Mouse (Mus musculus): ENCODE measurements around the gene Tgoln1. TPM values are rescaled to one million over a fixed set of nuclear protein-coding genes. Genes with fewer than 3 reads are reported as not detected.

Tgoln1 gene
- polyA plus RNA-seq, 1 experiment from 2014 or later: 46.3 TPM

DNA sequence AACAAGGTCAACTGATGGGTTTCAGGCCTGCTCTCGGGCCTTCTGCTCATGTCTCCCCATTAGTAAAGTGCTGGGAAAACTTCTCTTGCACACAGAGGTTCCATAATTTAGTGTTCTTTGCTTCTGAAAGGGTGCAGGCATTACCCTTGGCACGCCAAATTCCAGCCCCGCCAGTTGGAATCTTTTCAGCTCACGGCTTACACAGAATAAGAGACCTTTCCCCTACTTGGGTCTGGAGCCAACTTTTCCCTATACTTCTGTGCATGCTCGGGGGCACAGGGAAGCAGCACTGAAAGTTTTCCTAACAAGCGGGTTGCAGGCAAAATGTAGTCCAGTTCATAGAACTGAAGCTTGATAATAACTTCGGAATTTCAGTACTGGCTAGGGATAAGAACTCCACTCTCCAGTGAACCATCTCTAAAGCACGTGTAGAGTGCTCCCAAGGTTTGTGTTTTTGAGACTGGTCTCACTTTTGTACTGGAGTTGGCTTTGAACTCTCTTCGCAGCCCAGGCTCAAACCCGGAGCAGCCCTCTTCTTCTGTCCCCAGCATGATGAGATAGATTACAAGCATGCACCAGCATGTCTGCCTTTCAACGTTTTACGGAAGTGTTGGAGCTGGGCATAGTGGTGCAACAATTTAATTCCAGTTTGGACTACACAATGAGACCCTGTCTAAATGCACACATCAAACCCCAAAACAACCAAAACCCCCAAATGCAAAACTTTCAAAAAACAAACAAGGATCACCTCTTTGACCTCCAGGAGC, 17.8 kb downstream of the Tgoln1 start:
- Histone ChIP-seq H3K4me2 (replicated peaks; ENCODE audit: low read depth, low read length) (peak overlapping the region; percentile 87), H3K27ac (ENCODE audit: low read length) (peak overlapping the region; percentile 85), H3K4me3 (ENCODE audit: low read length) (peak overlapping the region; percentile 56), H3K9ac (replicated peaks; ENCODE audit: low read length) (peak overlapping the region; percentile 77), H3K27me3 (ENCODE audit: insufficient read depth, low read length) (no peaks in the 10 kb centered on the region), H3K4me1 (ENCODE audit: insufficient read depth, low read length) (peaks cover 20% of the 10 kb centered on the region), H3K9me3 (ENCODE audit: low read length) (no peaks in the 10 kb centered on the region), H3K36me3 (ENCODE audit: insufficient read depth, low read length) (peaks cover 6% of the 10 kb centered on the region; the same call in 1 of the 2 replicates)
- WGBS: 37% methylated on average over 12 of the region's 12 CpGs
- ATAC-seq (ENCODE audit: low FRiP score, low TSS enrichment): peak; percentile 32

- under 1% methylated on average over 38 of the region's 38 CpGs for WGBS
- peak within 1 kb of the TSS; percentile 87 for H3K4me2 ChIP-seq (replicated peaks; ENCODE audit: low read depth, low read length)
- H3K9ac ChIP-seq (replicated peaks; ENCODE audit: low read length): peak within 1 kb of the TSS; percentile 77
- H3K27ac ChIP-seq (ENCODE audit: low read length): peak within 1 kb of the TSS; percentile 85
- H3K27me3 ChIP-seq (ENCODE audit: insufficient read depth, low read length): no peaks in the 10 kb centered on the region
- ATAC-seq (ENCODE audit: low FRiP score, low TSS enrichment): peak; percentile 94
- peak within 1 kb of the TSS; percentile 56 for H3K4me3 ChIP-seq (ENCODE audit: low read length)
- H3K4me1 ChIP-seq (ENCODE audit: insufficient read depth, low read length): peaks cover 20% of the 10 kb centered on the region
- H3K36me3 ChIP-seq (ENCODE audit: insufficient read depth, low read length): peaks cover under 1% of the 10 kb centered on the region; the same call in 1 of the 2 replicates
- no peaks in the 10 kb centered on the region for H3K9me3 ChIP-seq (ENCODE audit: low read length)
These were observed 18.6 kb downstream of the Tgoln1 start, which contains the start of the genes Elmod3 and Retsat for GRCm38 (mm10) chr6:72597956-72598753. TSS of gene Elmod3 (minus strand) at chr6:72598413. TSS of gene Retsat (plus strand) at chr6:72598475.

DNA sequence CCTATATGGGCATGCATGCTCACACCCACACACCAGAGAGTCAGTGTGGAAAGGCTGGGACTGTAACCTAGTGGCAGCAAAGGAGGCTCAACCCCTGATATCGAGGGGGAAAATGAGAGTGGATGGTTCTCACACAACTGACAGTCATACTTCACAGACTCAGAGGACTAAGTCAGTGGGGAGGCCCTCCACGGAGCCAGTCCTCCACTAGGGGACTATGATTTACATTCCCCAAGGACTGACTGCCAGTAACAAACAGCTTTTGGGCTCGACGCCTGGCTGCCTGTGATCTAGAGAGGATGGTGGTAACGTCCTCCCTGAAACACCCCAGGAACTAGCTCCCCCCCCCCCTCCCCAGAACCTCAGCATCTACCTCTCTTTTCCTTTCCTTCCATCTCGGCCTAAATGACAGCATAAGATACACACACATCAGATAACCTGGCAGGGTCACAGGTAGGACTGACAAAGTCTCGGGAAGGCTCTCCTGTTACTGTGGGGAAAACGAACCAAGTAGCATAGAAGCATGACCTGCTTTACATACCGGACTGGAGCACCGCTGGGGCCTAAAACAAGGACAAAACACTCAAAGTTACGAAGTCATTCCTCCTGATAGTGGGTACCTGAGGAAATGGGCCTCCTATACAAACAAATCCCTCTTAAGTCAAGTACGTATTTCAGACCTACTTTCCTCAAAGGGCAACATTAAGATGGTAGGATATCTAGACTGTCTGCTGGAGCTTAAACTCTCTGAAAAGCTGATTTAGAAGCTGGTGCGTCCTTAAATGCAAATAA, 19.5 kb downstream of the Tgoln1 start:
- Histone ChIP-seq H3K4me3 (ENCODE audit: low read length) (peak overlapping the region; percentile 56), H3K27ac (ENCODE audit: low read length) (no peak overlapping the region), H3K9ac (replicated peaks; ENCODE audit: low read length) (peak overlapping the region; percentile 70), H3K4me1 (ENCODE audit: insufficient read depth, low read length) (peaks cover 20% of the 10 kb centered on the region), H3K36me3 (ENCODE audit: insufficient read depth, low read length) (no peaks in the 10 kb centered on the region; the same call in 1 of the 2 replicates), H3K4me2 (replicated peaks; ENCODE audit: low read depth, low read length) (peak overlapping the region; percentile 87), H3K9me3 (ENCODE audit: low read length) (no peaks in the 10 kb centered on the region), H3K27me3 (ENCODE audit: insufficient read depth, low read length) (no peaks in the 10 kb centered on the region)
- ATAC-seq (ENCODE audit: low FRiP score, low TSS enrichment): no peak
- WGBS: 30% methylated on average over 13 of the region's 13 CpGs

DNA sequence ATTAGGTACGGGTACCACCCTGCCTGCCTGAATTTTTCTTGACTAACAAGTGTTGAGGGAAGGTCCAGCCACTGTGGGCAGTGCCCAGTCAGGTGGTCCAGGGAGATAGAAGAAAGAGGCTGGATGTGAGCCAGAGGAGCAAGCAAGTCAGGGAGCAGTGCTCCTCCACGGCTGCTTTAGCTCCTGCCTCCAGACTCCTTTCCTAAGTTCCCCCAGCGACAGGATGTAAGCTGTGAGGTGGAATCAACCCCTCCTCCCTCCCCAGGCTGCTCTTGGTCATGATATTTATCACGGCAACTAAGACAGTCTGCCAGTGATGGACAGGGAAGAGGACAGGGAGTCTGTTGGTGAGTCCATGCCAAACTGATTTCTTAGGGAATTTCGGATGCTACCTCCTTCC, 22.9 kb downstream of the Tgoln1 start:
- H3K4me1 ChIP-seq (ENCODE audit: insufficient read depth, low read length): peaks cover 15% of the 10 kb centered on the region
- H3K36me3 ChIP-seq (ENCODE audit: insufficient read depth, low read length): no peaks in the 10 kb centered on the region; the same call in 1 of the 2 replicates
- no peak overlapping the region for H3K4me2 ChIP-seq (replicated peaks; ENCODE audit: low read depth, low read length)
- no peak overlapping the region for H3K4me3 ChIP-seq (ENCODE audit: low read length)
- no peak overlapping the region for H3K9ac ChIP-seq (replicated peaks; ENCODE audit: low read length)
- WGBS: 55% methylated on average over 5 of the region's 5 CpGs
- no peaks in the 10 kb centered on the region for H3K27me3 ChIP-seq (ENCODE audit: insufficient read depth, low read length)
- no peak for ATAC-seq (ENCODE audit: low FRiP score, low TSS enrichment)
- H3K27ac ChIP-seq (ENCODE audit: low read length): no peak overlapping the region
- no peaks in the 10 kb centered on the region for H3K9me3 ChIP-seq (ENCODE audit: low read length)

DNA sequence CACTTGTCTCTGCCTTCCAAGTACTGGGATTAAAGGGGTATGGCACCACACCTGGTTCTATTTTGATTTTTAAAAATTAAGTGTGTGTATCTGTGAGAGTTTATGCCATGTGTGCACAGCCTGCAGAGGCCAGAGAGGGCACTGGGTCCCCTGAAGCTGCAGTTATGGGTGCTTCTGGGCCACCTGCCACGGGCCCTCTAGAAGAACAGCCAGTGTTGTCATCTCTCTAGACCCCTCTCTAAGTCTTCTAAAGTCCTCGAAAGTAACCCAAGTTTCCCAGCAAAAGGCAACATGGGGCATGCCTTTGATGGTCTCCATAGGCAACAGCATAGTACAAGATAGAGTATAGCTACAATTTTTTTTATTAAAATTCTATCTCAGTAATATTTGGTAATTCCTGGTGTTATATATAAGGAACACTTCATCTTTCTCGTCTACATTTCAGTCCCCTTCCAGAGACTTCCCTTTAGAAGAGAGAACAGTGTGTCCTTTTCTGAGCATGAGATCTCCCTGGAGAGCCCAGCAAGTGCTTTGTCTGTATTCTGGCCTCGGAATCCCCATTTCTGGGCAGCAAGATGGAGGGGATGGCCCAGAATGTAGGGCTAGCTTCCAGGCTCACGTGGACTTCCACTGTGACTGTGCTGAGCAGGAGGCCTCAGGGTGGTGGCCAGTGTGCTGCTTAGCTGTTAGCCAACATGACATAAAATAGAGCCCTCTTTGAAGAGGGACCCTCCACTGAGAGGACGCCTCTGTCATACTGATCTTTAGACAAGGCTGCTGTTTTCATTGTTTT, 23.6 kb downstream of the Tgoln1 start:
- Histone ChIP-seq H3K4me2 (replicated peaks; ENCODE audit: low read depth, low read length) (no peak overlapping the region), H3K9ac (replicated peaks; ENCODE audit: low read length) (no peak overlapping the region), H3K36me3 (ENCODE audit: insufficient read depth, low read length) (no peaks in the 10 kb centered on the region; the same call in 1 of the 2 replicates), H3K27me3 (ENCODE audit: insufficient read depth, low read length) (no peaks in the 10 kb centered on the region), H3K4me1 (ENCODE audit: insufficient read depth, low read length) (peaks cover 11% of the 10 kb centered on the region), H3K4me3 (ENCODE audit: low read length) (no peak overlapping the region), H3K27ac (ENCODE audit: low read length) (no peak overlapping the region), H3K9me3 (ENCODE audit: low read length) (no peaks in the 10 kb centered on the region)
- no peak for ATAC-seq (ENCODE audit: low FRiP score, low TSS enrichment)
- WGBS: 83% methylated on average over 6 of the region's 6 CpGs

- Histone ChIP-seq H3K9ac (replicated peaks; ENCODE audit: low read length) (no peak overlapping the region), H3K4me3 (ENCODE audit: low read length) (no peak overlapping the region), H3K4me2 (replicated peaks; ENCODE audit: low read depth, low read length) (no peak overlapping the region), H3K36me3 (ENCODE audit: insufficient read depth, low read length) (peaks cover 3% of the 10 kb centered on the region; the same call in 1 of the 2 replicates), H3K27me3 (ENCODE audit: insufficient read depth, low read length) (no peaks in the 10 kb centered on the region), H3K9me3 (ENCODE audit: low read length) (no peaks in the 10 kb centered on the region), H3K4me1 (ENCODE audit: insufficient read depth, low read length) (no peaks in the 10 kb centered on the region), H3K27ac (ENCODE audit: low read length) (no peak overlapping the region)
- no peak for ATAC-seq (ENCODE audit: low FRiP score, low TSS enrichment)
These were observed 26.7 kb downstream of the Tgoln1 start for GRCm38 (mm10) chr6:72590111-72590510.

DNA sequence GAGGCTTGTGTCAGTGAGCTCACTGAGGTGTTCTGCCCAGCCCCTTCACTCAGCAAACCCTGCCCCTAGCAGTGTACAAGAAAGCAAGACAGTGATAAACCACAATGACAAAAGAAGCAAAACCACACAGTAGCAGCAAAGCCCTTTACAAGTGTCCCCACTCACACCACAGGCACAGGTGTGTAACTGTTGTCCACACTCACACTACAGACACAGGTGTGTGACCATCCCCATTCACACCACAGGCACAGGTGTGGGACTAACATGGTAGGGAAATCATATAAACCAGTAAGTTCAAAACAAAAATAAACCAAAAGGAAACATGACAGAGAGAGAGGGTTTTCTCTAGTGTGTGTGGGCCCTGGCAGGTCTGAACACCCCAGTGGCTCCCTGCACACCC, 28.5 kb downstream of the Tgoln1 start:
- ATAC-seq (ENCODE audit: low FRiP score, low TSS enrichment): no peak
- H3K27me3 ChIP-seq (ENCODE audit: insufficient read depth, low read length): no peaks in the 10 kb centered on the region
- peaks cover 3% of the 10 kb centered on the region; the same call in 1 of the 2 replicates for H3K36me3 ChIP-seq (ENCODE audit: insufficient read depth, low read length)
- no peaks in the 10 kb centered on the region for H3K9me3 ChIP-seq (ENCODE audit: low read length)
- H3K27ac ChIP-seq (ENCODE audit: low read length): no peak overlapping the region
- no peak overlapping the region for H3K4me3 ChIP-seq (ENCODE audit: low read length)
- no peak overlapping the region for H3K9ac ChIP-seq (replicated peaks; ENCODE audit: low read length)
- H3K4me2 ChIP-seq (replicated peaks; ENCODE audit: low read depth, low read length): no peak overlapping the region
- H3K4me1 ChIP-seq (ENCODE audit: insufficient read depth, low read length): no peaks in the 10 kb centered on the region

- no peaks in the 10 kb centered on the region for H3K27me3 ChIP-seq (ENCODE audit: insufficient read depth, low read length)
- H3K36me3 ChIP-seq (ENCODE audit: insufficient read depth, low read length): 0 out of 2 replicates have a peak, but pooled peaks cover 3% of the 10 kb centered on the region
- no peaks in the 10 kb centered on the region for H3K9me3 ChIP-seq (ENCODE audit: low read length)
- H3K9ac ChIP-seq (replicated peaks; ENCODE audit: low read length): no peak overlapping the region
- H3K4me3 ChIP-seq (ENCODE audit: low read length): no peak overlapping the region
- WGBS: 74% methylated on average over 3 of the region's 3 CpGs
- no peak for ATAC-seq (ENCODE audit: low FRiP score, low TSS enrichment)
- no peaks in the 10 kb centered on the region for H3K4me1 ChIP-seq (ENCODE audit: insufficient read depth, low read length)
- no peak overlapping the region for H3K27ac ChIP-seq (ENCODE audit: low read length)
- H3K4me2 ChIP-seq (replicated peaks; ENCODE audit: low read depth, low read length): no peak overlapping the region
These were observed 30.1 kb downstream of the Tgoln1 start for GRCm38 (mm10) chr6:72586701-72587100.

GRCm38 (mm10) chr6:72584154-72584553, 32.6 kb downstream of the Tgoln1 start:
- H3K4me1 ChIP-seq (ENCODE audit: insufficient read depth, low read length): no peaks in the 10 kb centered on the region
- H3K4me2 ChIP-seq (replicated peaks; ENCODE audit: low read depth, low read length): no peak overlapping the region
- H3K9me3 ChIP-seq (ENCODE audit: low read length): no peaks in the 10 kb centered on the region
- no peak overlapping the region for H3K9ac ChIP-seq (replicated peaks; ENCODE audit: low read length)
- H3K36me3 ChIP-seq (ENCODE audit: insufficient read depth, low read length): 0 out of 2 replicates have a peak, but pooled peaks cover 3% of the 10 kb centered on the region
- no peak for ATAC-seq (ENCODE audit: low FRiP score, low TSS enrichment)
- WGBS: 59% methylated on average over 11 of the region's 11 CpGs
- H3K27me3 ChIP-seq (ENCODE audit: insufficient read depth, low read length): no peaks in the 10 kb centered on the region
- no peak overlapping the region for H3K27ac ChIP-seq (ENCODE audit: low read length)
- H3K4me3 ChIP-seq (ENCODE audit: low read length): no peak overlapping the region

Measured in kidney, embryonic 16.5 days (tissue).